Mouse (Mus musculus) right cerebral cortex, postnatal 14 days (tissue): Measurements from ENCODE around the gene Skida1.

Experiments used
- DNase-seq: peaks from one replicate; pipeline ENCODE4 v3.0.0; 2022

Skida1 gene

DNA sequence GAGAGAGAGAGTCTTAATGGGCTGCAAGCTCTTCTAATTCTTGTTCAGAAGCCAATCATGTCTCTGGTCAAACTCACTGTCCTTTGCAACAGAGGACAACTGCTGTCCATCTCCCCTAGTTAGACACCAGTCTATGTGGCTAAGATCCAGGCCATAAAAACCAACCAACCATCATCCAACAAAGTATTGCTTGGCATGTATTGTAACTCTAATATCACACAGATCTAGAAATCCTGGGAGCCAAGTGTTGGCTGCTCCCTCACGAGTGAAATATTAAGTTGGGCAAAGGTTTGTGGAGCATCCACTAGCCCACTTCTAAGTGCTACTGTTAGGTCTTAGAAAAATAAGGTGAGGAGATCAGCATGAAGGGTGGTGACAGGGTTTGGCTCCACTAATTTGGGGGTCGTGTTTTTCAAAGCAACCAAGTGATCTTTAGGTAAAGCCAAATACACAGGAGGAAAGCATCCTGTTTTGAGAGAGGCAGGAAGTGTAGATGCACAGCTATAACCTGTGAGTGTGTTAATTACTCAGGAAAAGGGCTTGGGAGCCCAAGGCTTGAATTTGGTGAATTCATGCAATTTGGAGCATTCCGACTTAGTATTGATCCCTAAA, 10.6 kb downstream of the Skida1 start:
- no peak for DNase-seq

GRCm38 (mm10) chr2:18037491-18037890, 11.4 kb downstream of the Skida1 start, which contains the start of gene A930004D18Rik:
Gene A930004D18Rik, minus strand, starts transcription at chr2:18037737.
- no peak for DNase-seq

DNA sequence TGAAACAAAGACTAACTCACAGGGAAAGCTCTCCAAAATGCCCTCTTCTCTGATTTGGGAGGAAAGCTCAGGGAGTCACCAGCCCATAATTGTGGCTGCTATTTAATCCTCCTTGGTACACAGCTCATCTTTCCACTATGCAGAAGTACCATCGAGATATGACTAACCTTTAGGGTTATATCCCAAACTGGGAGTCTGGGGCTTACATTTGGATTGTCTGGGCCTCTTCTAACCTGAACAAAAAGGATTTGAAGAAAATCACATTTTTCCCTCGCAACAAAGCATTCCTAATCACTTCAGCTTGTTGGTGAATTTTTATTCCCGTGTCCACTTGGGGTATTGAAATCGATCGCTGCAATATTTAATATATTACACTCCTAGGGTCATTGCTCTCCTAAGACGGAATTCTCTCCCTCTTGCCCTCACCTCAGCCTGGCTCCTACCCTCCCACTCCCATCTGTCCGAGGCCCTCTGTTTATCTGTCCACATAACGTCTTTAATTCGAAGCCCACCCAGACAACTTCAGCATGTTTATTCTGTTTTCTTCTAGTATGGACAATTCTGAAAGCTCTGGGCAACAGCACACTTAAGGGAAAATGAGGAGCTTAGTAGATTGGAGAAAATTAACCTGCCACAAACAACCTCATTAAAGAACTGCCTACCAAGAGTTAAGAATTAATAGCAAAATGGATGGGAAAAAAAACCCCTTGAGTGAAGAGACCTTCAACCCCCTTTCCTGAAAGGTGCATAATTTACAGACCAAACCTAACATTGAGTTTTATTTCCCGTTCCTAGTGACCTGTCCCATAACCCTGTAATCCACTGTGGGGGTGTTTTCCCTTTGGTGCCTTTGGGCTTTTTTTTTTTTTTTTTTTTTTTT, 14.2 kb downstream of the Skida1 start:
- no peak for DNase-seq

DNA sequence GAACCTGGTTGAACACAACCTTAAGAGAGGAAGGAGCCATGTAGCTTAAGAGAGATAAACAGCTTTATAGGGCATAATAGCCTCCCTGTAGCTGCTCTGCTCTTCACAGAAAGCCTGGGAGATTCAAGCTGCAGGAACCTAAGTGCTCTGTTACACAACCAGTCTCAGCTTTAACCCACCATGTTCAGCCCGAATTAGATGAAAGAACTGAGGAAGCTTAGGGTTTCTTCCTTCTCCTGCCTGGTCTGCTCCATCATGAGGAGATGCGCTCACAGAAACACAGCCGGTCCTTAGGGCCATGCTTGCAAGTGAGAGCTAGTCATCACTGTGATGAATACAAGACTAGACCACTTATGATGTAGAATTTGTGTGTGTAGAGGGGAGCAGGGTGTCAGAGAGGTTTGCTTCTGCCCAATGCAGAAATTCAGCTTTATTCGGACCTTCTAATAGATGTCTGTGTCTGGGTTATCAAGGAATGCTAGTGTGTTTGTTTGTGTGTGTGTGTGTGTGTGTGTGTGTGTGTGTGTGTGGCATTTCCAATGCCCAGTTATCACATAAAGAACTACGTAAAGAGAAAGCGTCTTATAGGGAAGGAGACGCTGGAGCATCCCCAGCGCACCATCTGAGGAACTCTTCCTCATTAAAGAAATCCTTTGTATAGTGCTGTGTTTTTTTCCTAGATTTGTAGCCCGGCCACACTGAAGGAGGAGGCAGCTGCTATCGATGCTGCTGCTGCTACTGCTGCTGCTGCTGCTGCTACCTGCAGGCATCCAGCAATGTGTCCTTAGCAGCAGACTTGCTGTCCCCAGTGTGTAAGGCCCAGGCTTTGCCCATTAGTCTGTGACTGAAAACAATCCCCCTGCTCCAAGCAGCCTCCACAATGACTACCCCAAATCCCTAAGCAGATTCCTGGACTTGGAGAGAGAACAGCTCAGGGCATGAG, 15.4 kb downstream of the Skida1 start:
- DNase-seq = no peak

GRCm38 (mm10) chr2:18032538-18032895, 16.3 kb downstream of the Skida1 start:
- DNase-seq = no peak

DNA sequence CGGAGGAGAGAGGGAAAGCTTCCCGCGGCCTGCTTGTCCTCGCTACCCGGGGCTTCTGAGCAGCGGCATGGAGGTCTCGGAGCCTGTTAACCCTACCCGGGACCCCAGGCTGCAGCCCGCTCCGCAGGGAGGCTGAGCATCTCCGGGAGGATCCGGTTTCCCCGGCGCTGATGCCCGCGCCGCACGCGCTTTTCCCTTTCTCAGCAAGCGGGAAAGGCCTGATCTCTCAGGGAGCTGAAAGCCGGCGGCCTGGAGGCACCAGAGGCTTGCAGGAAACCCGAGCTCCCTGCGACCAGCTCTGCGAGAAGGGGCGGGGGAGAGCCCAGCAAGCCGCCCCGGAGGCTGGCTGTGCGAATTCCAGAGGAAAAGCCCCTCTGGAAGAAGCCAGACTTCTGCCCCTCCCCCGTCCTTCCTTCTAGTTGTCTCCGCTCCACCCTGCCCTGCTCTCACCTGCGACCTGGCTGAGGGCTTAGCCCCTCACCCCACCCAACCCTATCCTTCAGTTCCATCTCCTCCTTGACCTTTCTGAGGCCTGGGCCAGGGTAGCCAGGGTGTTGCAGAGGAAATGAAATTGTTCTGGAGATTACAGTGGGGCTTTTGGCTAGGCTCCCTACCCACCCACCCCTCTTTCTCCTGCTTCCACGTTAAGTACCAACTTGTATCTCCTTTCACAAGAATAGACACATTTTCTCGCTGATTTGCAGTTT, 16.9 kb downstream of the Skida1 start:
- peak; percentile 55 for DNase-seq

- DNase-seq = peak; percentile 16
Observed at GRCm38 (mm10) chr2:18031271-18031821, 17.5 kb downstream of the Skida1 start.

DNA sequence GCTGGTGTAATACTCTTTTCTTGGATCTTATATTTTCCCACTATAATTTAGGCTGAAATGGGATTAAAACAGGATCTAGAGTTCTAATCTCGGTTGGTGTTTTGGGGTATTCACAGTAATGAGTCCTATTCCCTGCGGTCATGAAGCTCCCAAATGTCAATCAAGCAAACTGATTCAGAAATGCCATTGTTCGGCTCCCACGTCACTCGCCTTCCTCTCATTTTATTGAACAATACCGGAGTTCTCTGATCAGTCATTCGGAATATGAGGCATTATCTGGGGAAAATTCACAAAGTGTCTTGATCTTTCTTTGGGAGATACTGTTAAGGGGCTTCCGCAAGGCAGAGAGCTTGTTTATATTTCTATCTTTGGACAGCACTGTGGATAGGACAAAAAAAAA, 18.3 kb downstream of the Skida1 start:
- no peak for DNase-seq

GRCm38 (mm10) chr2:18029656-18030055, 19.2 kb downstream of the Skida1 start:
- no peak for DNase-seq

GRCm38 (mm10) chr2:18028140-18029021, 20.5 kb downstream of the Skida1 start:
- DNase-seq = peak; percentile 85

GRCm38 (mm10) chr2:18027448-18028139, 21.3 kb downstream of the Skida1 start:
- DNase-seq = peak; percentile 90

DNA sequence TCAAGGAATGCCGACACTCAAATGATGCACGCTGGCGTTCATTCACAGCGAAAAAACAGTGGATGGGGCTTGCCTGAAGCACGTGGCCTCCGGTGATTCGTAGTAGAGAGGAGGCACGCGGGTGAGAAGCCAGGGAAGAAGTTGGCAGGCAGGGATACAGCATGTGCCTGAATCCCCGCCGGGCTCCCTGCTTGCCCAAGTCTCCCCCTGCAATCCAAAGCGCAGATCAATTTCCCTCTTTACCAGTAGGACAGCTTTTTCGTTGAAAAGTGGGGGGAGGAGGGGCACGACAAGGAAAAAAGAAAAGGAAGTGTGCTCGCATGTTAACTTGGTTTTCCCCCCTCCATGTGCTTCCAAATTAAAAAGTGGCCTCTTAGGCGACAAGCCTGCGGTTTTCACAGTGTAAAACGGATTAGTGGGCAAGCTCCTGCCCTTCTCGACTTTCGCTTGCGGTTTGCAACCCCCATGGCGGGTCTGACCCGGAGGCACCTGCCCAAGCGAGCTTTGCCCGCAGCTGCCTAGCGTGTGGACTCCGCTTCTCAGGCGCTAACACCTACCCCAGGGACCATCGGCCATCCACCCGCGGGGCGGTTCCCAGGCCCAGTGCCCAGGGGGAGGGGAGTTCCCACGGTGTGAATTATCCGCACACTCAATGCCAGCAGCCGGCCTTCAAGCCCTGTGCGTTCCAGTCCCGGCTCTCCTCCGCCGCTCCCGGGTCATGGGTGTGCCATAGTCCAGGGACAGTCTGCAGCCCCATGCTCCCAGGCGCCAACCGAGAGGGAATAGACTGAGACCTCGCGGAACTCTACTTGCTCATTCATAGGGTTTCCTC, 22.5 kb downstream of the Skida1 start:
- DNase-seq = peak; percentile 33

DNA sequence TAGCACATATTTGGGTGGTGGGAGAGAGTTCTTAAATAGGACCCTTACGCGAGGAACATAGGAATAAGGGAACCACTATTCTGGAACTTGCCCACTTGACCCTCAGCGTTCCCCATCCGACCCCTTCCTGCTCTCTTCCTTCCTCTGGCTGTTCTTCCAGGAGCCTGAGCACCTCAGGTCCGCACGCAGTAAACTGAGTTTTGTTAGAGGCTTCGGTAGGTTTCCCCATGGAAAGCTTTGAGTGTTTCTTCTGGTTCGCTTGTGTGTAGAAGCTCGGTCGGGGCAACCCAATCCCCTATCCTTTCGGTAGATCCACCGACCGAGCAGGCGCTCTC, 23.1 kb downstream of the Skida1 start:
- DNase-seq = no peak

GRCm38 (mm10) chr2:18025116-18025515, 23.7 kb downstream of the Skida1 start:
- no peak for DNase-seq

DNA sequence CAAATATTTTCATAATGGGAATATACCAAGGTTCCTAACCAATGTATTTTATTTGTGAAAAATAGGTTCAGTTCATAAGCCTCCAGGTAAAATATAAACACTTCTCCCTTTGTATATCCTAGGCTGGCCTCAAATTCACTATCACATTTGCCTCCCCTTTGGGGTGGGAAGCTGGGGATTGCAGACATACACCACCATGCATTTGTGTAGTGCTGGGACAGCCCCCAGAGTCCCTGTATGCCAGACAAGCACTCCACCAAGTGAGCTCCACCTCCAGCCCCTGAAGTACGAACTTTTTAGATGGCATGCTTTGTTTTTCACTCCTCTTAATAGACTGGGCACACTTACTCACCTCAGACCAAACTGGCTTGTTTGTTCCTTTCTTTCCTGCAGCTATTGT, 26.0 kb downstream of the Skida1 start:
- no peak for DNase-seq

DNA sequence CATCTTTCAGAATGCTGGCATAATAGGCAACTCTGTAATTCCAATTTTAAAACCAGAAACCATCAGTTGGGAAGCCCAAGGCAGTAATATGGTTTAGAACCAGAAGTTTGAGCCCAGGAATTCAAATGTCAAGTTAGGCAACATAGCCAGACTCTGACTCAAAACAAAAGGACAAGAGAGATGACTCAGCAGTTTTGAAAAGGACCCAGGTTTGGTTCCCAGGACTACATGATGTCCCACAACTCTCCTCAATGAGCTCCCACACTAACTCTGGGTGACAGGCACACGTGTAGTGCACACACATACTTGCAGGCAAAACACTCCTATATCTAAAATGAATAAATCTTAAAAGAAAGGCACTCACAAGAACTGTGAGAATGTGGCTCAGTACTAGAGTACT, 29.7 kb downstream of the Skida1 start:
- no peak for DNase-seq

DNA sequence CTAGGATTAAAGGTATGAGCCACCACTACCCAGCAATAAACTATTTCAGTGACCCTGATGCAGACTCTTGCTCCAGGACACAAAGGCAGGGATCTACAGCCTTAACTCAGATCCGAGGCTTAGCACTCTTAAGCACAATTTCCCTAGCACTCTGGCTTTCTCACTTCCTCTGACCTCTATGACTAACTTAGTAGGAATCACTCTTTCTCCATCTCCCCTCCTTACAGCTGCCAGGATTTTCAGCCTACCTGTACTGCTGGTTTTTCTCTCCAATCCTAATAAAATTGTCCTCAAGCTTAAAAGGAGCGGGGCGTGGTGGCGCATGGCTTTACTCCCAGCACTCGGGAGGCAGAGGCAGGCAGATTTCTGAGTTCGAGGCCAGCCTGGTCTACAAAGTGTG, 31.5 kb downstream of the Skida1 start:
- no peak for DNase-seq

DNA sequence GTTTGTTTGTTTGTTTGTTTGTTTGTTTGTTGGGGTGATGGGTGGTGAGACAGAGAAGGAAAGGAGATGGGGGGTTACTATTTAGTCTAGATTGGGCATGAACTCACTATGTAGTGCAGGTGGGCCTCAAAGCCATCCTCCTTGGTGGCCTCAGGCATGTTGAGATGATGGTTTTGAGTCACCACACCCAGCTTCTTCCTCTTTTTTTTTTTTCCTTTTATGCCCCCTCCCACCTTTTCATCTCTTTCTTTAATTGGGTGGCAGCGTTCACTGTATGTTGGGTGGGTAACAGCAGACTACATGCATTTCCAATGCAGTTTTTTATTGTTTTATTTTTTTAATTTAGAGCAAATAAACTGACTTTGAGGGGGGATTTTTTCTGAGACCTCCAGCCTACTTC, 32.2 kb downstream of the Skida1 start:
- no peak for DNase-seq

DNA sequence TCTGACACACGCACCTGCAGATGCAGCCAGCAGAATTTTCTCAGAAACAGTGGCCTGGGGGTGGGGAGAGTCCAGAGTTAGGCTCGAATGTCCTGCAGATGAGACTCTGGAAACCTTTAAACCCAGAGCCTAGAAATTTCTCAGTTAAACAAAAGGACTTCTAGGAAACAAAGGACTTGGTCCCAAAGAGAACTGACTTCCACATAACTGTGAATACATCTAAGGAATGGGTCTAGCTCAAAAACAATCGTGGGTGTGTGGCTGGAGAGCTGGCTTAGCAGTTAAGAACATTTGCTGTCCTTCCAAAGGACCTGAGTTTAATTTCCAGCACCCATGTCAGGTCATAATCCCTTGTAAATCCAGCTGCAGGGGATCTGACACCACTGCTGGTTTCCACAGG, 33.3 kb downstream of the Skida1 start:
- DNase-seq = no peak

DNA sequence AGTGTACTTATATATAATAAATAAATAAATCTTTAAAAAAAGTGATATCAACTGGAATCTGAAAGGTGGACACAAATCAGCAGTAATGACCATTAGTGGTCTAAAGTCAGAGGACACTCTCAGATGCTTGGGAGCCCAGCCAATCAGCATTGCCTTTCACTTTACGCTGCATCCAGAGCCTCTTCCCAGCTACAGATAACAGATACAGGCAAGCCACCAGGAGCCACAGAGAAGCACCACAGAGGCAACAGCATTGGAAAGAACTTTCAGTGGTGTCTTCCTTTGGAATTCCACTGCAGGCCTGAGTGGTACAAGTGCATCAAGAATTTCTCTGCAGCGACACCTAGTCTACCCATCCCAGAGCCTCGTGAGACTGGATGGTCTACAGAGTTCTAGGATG, 36.0 kb downstream of the Skida1 start:
- DNase-seq = no peak
